Mouse (Mus musculus) inflammation-experienced regulatory T-cells, adult 6 months (primary cell): ENCODE results near the gene Gm28230. TPM values are rescaled to one million over a fixed set of nuclear protein-coding genes. Genes with fewer than 3 reads are reported as not detected.

ENCODE experiments used
- ATAC-seq: one replicate; pipeline ENCODE4 v1.8.0; 2017
- polyA plus RNA-seq, 3 experiments: library from polyadenylated mRNA; unstranded; fragments of 100-300 nt; shearing (Covaris generic); gene quantifications; one replicate each; pipeline ENCODE4 v1.2.1; 2017

The Gm28230 gene
- polyA plus RNA-seq, 3 experiments from 2014 or later, result not detected

DNA sequence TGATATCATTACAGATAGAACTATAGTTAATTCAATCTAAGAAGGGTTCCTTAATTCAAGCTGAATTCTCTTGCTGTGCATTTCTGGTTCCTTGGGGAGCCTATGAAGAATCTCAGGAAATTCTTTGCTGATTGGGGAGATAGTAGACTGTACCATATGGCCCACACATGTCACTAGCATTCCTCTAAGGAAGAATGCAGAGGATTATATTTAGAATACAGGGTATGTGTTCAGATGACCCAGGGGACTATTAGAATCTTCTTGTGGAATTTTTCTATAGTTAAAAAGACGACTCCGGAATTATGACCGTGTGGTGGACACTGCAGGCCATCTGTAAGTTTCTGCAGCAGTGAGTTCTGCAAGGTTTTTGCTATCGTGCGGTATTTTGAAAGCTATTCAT is 54.9 kb downstream of the Gm28230 start:
- ATAC-seq, result no peak

DNA sequence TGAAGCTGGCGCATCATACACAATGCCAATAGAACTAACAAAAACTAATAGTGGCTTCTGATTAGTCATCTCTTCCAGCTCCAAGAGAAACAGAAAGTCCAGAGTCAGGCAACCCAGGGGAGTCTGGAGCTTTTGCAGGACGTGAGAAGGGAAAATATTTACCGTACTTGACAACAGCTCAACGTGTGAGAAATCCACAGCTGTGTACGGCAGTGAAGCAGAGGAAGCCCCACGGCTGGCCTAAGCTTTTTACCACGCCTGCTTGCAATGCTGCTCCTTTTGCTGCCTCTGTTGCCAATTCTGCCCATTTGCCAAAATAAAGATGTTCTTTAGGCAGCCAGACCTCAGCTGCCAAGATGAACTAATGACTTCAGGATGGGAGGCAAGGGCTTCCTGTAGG is 69.0 kb downstream of the Gm28230 start:
- no peak for ATAC-seq

Other genes starting within 250 kb of the Gm28230 start
- gene Lnpk, start 147.3 kb upstream of the Gm28230 start, polyA plus RNA-seq, result 10 to 100 TPM; 31.1 to 45.4 (median 39.3) TPM
- not detected for gene Evx2, start 67.2 kb upstream of the Gm28230 start, polyA plus RNA-seq
- gene Hoxd13, start 58.4 kb upstream of the Gm28230 start, polyA plus RNA-seq, result not detected
- gene Hoxd12, start 51.7 kb upstream of the Gm28230 start, polyA plus RNA-seq, result not detected
- under 1 TPM in 1 of 3 experiments, not detected in 2; 0.11 TPM for gene Hoxd11, start 47.2 kb upstream of the Gm28230 start, polyA plus RNA-seq
- not detected for gene Hoxd10, start 34.8 kb upstream of the Gm28230 start, polyA plus RNA-seq
- not detected for gene Hoxd9, start 29.0 kb upstream of the Gm28230 start, polyA plus RNA-seq
- gene Hoxd8, start 22.1 kb upstream of the Gm28230 start, polyA plus RNA-seq, result not detected
- gene Hoxd3, start 14.8 kb upstream of the Gm28230 start, polyA plus RNA-seq, result not detected
- gene Hoxd4, start 14.8 kb upstream of the Gm28230 start, polyA plus RNA-seq, result not detected
- gene Hoxd1, start 36.3 kb downstream of the Gm28230 start, polyA plus RNA-seq, result not detected
- gene Mtx2, start 99.1 kb downstream of the Gm28230 start, polyA plus RNA-seq, result 10 to 100 TPM; 11.5 to 19.3 (median 17.4) TPM